Mouse (Mus musculus): ENCODE results near the gene Rps6kl1. TPM values are rescaled to one million over a fixed set of nuclear protein-coding genes. Genes with fewer than 3 reads are reported as not detected.

The Rps6kl1 gene
- total RNA-seq, 2 experiments from 2014 or later: 4.3 to 4.8 TPM

GRCm38 (mm10) chr12:85176846-85177523, 25.9 kb upstream of the Rps6kl1 start:
- intact Hi-C loops (cut with DNase I): loop anchor here (10.0 kb wide), 1 partner anchor 318 kb away; no protein-coding TSS in a partner anchor
- peak in 1 of 2 experiments; percentile 64 for DNase-seq

GRCm38 (mm10) chr12:85175926-85176845, 25.1 kb upstream of the Rps6kl1 start:
- intact Hi-C loops (cut with DNase I): loop anchor here (10.0 kb wide), 1 partner anchor 319 kb away; no protein-coding TSS in a partner anchor
- DNase-seq: peak in 1 of 2 experiments; percentile 47

- DNase-seq: no peak
- intact Hi-C loops (cut with DNase I): loop anchor here (10.0 kb wide), 1 partner anchor 320 kb away; no protein-coding TSS in a partner anchor
Observed at GRCm38 (mm10) chr12:85175087-85175675, 24.1 kb upstream of the Rps6kl1 start.

- intact Hi-C loops (cut with DNase I): loop anchor here (5.0 to 10.0 kb wide), 2 partner anchors 113 to 321 kb away; partner anchors contain the start of genes Acyp1 and Zc2hc1c
- DNase-seq: peak in 1 of 2 experiments; percentile 41
Observed at GRCm38 (mm10) chr12:85174016-85174415, 23.0 kb upstream of the Rps6kl1 start.

GRCm38 (mm10) chr12:85170948-85171307, 19.9 kb upstream of the Rps6kl1 start:
- intact Hi-C loops (cut with DNase I): loop anchor here (2.0 to 10.0 kb wide), 3 partner anchors 14 to 324 kb away; partner anchors contain the start of genes Acyp1 and Zc2hc1c
- no peak for DNase-seq

- peak in 1 of 2 experiments; percentile 48 for DNase-seq
- intact Hi-C loops (cut with DNase I): loop anchor here (2.0 to 10.0 kb wide), 3 partner anchors 14 to 324 kb away; partner anchors contain the start of genes Acyp1 and Zc2hc1c
Observed at GRCm38 (mm10) chr12:85170284-85170947, 19.4 kb upstream of the Rps6kl1 start.

GRCm38 (mm10) chr12:85169877-85170276, 18.8 kb upstream of the Rps6kl1 start:
- intact Hi-C loops (cut with DNase I): loop anchor here (1.0 to 10.0 kb wide), 6 partner anchors 15 to 325 kb away; partner anchors contain the start of genes Acyp1, Eif2b2 and Zc2hc1c
- DNase-seq: no peak

- intact Hi-C loops (cut with DNase I): loop anchor here (1.0 to 2.0 kb wide), 3 partner anchors 26 to 136 kb away; partner anchors contain the start of gene Eif2b2
- peak; percentile 92 to 95 for DNase-seq
Observed at GRCm38 (mm10) chr12:85169117-85169858, 18.2 kb upstream of the Rps6kl1 start.

GRCm38 (mm10) chr12:85166631-85167030, 15.6 kb upstream of the Rps6kl1 start:
- intact Hi-C loops (cut with DNase I): no loop called here
- DNase-seq: no peak

- peak in 1 of 2 experiments; percentile 57 for DNase-seq
- intact Hi-C loops (cut with DNase I): no loop called here
Observed at GRCm38 (mm10) chr12:85164996-85165395, 13.9 kb upstream of the Rps6kl1 start.

GRCm38 (mm10) chr12:85159592-85159991, 8.5 kb upstream of the Rps6kl1 start:
- DNase-seq: peak in 1 of 2 experiments; percentile 55
- intact Hi-C loops (cut with DNase I): no loop called here

- DNase-seq: no peak
Observed at GRCm38 (mm10) chr12:85158801-85159200, 7.7 kb upstream of the Rps6kl1 start.

GRCm38 (mm10) chr12:85157797-85158460, 6.9 kb upstream of the Rps6kl1 start:
- DNase-seq: no peak
- intact Hi-C loops (cut with DNase I): no loop called here

More at GRCm38 (mm10) chr12:85158801-85159200, 7.7 kb upstream of the Rps6kl1 start:
- intact Hi-C loops (cut with DNase I): no loop called here

- intact Hi-C loops (cut with DNase I): no loop called here
Observed at GRCm38 (mm10) chr12:85156324-85156723, 5.3 kb upstream of the Rps6kl1 start.

GRCm38 (mm10) chr12:85153011-85153410, 1.9 kb upstream of the Rps6kl1 start:
- DNase-seq: no peak
- intact Hi-C loops (cut with DNase I): no loop called here

More at GRCm38 (mm10) chr12:85156324-85156723, 5.3 kb upstream of the Rps6kl1 start:
- no peak for DNase-seq

GRCm38 (mm10) chr12:85150321-85151001, 603 bp downstream of the Rps6kl1 start:
- intact Hi-C loops (cut with DNase I): no loop called here
- DNase-seq: peak in 1 of 2 experiments; percentile 26

GRCm38 (mm10) chr12:85146881-85147280, 4.2 kb downstream of the Rps6kl1 start:
- intact Hi-C loops (cut with DNase I): no loop called here
- no peak for DNase-seq

- intact Hi-C loops (cut with DNase I): no loop called here
- peak; percentile 41 to 43 for DNase-seq
Observed at GRCm38 (mm10) chr12:85146355-85146754, 4.7 kb downstream of the Rps6kl1 start.

Measured in heart, postnatal 14 days (tissue).